Mouse (Mus musculus): Measurements from ENCODE around the gene Dmd.

The Dmd gene

DNA sequence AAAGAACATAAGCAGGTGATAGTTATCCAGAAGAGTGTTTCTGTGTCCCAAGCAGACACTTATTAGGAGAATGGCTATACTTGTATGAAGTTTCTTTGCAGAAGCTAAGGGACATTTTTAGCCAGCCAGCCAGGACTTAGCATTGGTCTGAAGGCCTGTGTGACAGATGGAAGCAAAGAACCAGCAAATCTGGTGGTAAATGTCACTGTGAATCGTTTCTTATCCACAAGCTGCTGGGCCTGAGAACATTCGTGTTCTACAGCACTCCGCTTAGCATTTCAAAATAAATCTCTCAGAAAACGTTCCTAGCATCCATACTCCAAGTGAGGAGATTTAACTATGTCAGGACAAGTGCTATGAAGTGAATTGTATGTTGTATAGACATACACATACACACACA is 1486.9 kb downstream of the Dmd start:
- no peak for DNase-seq (ENCODE audit: low read depth)

DNA sequence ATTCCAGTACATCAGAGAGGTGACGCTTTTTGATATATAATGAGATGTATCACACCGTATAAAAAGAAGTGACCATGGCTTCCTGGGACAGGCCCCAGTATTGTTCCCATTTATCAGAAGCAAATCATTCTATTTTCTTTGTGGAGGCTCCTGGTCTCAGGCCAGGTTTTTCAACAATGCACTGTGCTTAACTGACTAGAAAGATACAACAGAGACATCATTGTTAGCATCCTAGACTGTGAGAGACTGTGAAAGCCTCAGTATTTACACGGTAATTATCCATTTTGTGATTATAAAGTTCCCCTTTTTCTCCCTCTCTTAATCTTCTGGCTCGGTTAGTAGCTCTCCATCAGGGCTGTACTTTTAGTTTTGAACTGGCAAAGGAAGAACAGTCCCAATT is 1487.9 kb downstream of the Dmd start:
- DNase-seq (ENCODE audit: low read depth) = no peak

- DNase-seq (ENCODE audit: low read depth) = no peak
These were observed 1494.3 kb downstream of the Dmd start for GRCm38 (mm10) chrX:84442996-84443395.

GRCm38 (mm10) chrX:84443985-84444384 is 1495.3 kb downstream of the Dmd start:
- DNase-seq (ENCODE audit: low read depth) = no peak

GRCm38 (mm10) chrX:84444638-84445037 is 1496.0 kb downstream of the Dmd start:
- DNase-seq (ENCODE audit: low read depth) = no peak

GRCm38 (mm10) chrX:84454473-84454872 is 1505.8 kb downstream of the Dmd start:
- peak; percentile 13 for DNase-seq (ENCODE audit: low read depth)

DNA sequence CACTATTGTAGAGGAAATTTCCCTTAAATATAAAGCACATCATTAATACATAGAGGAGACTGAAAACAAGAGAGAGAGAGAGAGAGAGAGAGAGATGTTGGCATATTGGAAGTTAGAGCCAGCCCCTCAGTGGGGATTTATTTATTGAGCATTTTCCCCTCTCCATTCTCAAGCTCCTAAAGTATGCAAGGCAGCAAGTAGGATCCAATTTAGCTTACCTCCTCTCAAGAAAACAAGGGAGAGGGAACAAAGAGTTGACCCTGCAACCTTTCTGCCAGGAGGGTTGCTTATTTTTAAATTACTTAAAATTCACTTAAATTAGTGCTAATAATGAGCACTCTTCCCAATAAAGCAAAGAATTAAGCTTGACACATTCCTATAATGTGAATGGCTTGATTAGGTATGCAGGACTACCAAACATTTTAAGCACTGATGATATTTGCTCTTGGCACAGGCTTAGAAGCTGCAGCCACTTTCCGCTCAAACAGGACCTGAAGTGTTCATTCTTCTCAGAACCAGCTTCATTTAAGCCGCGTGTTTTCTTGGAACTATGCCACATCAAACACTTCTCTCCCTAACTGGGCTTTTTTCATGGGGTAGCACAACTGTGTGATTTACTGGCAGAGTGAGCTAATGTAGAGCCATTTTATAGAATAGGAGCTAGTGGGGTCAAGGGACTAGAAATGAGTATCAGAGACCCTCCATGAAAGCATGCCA is 1566.1 kb downstream of the Dmd start:
- DNase-seq (ENCODE audit: low read depth) = no peak

GRCm38 (mm10) chrX:84551995-84552394 is 1603.3 kb downstream of the Dmd start:
- DNase-seq (ENCODE audit: low read depth) = no peak

- DNase-seq (ENCODE audit: low read depth) = no peak
These were observed 1604.8 kb downstream of the Dmd start for GRCm38 (mm10) chrX:84553441-84553840.

GRCm38 (mm10) chrX:84598476-84598875 is 1649.8 kb downstream of the Dmd start:
- no peak for DNase-seq (ENCODE audit: low read depth)

DNA sequence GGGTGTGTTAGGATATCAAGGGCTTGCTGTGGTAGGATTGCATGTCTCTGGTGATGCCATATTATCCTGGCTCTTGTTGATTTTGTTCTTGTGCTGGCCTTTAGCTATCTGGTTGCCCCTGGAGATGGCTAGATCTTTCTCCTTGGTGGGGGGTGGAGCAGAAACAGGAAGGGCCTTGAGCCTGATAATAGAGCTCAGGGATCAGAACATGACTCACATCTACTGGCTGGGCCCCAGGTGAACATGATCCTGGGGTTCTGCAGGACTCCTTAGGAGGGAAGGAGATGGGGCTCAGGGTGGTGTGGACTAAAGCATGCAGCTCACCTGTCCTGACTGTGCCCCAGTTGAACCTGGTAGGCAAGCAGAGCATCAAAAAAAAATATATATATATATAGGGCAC is 1691.8 kb downstream of the Dmd start:
- DNase-seq (ENCODE audit: low read depth) = no peak

DNA sequence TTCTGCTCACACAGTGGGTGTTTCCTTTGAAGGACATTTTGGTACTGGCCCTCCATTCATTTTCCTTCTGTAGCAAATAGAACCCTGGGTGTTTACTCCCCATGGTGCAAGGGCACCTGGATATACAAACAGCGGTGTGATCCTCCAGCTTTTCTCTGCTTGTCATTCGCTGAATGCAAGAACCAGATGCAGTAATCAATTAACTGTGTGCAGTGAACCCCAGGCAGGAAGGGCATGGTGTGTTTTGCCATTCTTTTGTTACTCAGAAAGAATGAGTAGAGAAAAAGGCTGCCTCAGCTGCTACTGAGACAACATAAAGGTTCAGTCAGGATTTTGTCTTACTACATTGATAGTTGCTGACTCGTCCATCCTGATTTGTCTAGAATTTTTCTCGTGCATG is 1799.0 kb downstream of the Dmd start:
- DNase-seq (ENCODE audit: low read depth) = no peak

- DNase-seq (ENCODE audit: low read depth) = no peak
These were observed 1911.5 kb downstream of the Dmd start for GRCm38 (mm10) chrX:84860012-84860647.

GRCm38 (mm10) chrX:84873090-84873489 is 1924.4 kb downstream of the Dmd start:
- no peak for DNase-seq (ENCODE audit: low read depth)

GRCm38 (mm10) chrX:84878125-84878524 is 1929.5 kb downstream of the Dmd start:
- DNase-seq (ENCODE audit: low read depth) = no peak

- DNase-seq (ENCODE audit: low read depth) = no peak
These were observed 1984.2 kb downstream of the Dmd start for GRCm38 (mm10) chrX:84932715-84933473.

- no peak for DNase-seq (ENCODE audit: low read depth)
These were observed 2011.9 kb downstream of the Dmd start for GRCm38 (mm10) chrX:84960557-84960956.

- no peak for DNase-seq (ENCODE audit: low read depth)
These were observed 2012.3 kb downstream of the Dmd start for GRCm38 (mm10) chrX:84960972-84961371.

DNA sequence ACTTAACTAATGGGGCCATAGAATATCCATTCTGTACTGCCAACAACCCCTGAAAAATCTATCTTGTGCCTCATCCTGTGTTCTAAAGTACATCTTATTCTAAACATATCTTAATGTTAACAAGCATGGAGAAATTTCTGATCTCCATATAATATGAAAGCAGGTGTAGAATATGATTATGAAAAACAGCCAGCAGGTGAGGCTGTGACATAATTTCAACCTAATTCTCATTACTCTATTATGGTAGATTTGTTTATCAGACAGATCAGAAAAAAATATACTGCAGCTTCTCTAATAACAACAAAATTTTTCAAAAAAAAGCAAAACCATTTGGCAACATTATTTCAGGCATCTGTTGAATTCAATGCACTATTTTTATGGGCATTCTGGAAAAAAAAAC is 2059.6 kb downstream of the Dmd start:
- no peak for DNase-seq (ENCODE audit: low read depth)

- no peak for DNase-seq (ENCODE audit: low read depth)
These were observed 2092.9 kb downstream of the Dmd start for GRCm38 (mm10) chrX:85041466-85042058.

GRCm38 (mm10) chrX:85046631-85047030 is 2098.0 kb downstream of the Dmd start:
- no peak for DNase-seq (ENCODE audit: low read depth)

Data from 416B (cell line).